Mouse (Mus musculus) thymus, adult 2 months (tissue): ENCODE data around the gene Foxs1.

Experiments used
- CTCF ChIP-seq: fragments of 200-500 bp; IDR thresholded peaks from 2 replicates; pipeline ENCODE4 v1.5.1; 2012; ENCODE audit warnings: mild to moderate bottlenecking, control low read depth, low read length, moderate library complexity, borderline replicate concordance; ENCODE audit not compliant: control insufficient read depth, poor library complexity, insufficient read depth; ENCODE audit errors: extremely low read depth
- POLR2A ChIP-seq: fragments of 200-500 bp; IDR thresholded peaks from 2 replicates; pipeline ENCODE4 v1.6.1; 2012; ENCODE audit warnings: mild to moderate bottlenecking, low read length, control low read depth, moderate library complexity; ENCODE audit not compliant: control insufficient read depth, poor library complexity, insufficient read depth; ENCODE audit errors: extremely low read depth

DNA sequence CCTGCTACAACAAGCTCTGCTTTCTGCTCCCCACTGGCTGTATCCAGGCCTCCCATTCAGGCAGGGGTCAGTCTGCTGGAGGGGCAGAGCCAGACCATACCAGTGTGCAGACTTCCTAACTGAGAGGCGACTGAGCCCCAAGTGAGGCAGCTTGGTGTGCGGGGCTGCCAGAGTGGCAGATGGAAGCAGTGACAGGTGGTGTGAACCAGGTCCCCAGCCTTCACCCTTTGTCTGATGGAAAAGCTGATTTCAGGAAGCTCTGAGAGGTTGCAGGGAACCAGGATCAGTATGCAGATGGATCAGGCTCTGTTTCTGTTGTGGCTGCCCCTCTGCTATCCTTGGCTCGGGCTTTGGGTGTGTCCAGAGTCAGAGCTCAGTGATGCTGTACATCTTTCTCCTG lies 9.4 kb downstream of the Foxs1 start:
- TF ChIP-seq POLR2A (no peak), CTCF (no peak)
